Mouse (Mus musculus) hindbrain, embryonic 12.5 days (tissue): ENCODE measurements around the gene Lrr1. TPM values are rescaled to one million over a fixed set of nuclear protein-coding genes. Genes with fewer than 3 reads are reported as not detected.
"Not testable (repeated sequence)": the region's sequence is repeated elsewhere in the genome, so short reads cannot be mapped to it uniquely, and the experiment has no call there.

Source experiments
- ATAC-seq: fragments of 200-750 bp; cut with Nextera tagmentation; 2 replicates; pipeline ENCODE4 v1.8.0; 2017; ENCODE audit warnings: moderate TSS enrichment; ENCODE audit not compliant: low FRiP score
- H3K27ac ChIP-seq: fragments of 300-500 bp; sonication (generic); 2 replicates; pipeline ENCODE4 v1.5.1; 2016; ENCODE audit warnings: mild to moderate bottlenecking
- H3K27me3 ChIP-seq: fragments of 300-500 bp; sonication (generic); 2 replicates; pipeline ENCODE4 v1.6.1; 2016; ENCODE audit warnings: mild to moderate bottlenecking
- H3K36me3 ChIP-seq: fragments of 300-500 bp; sonication (generic); 2 replicates; pipeline ENCODE4 v1.6.1; 2016; ENCODE audit warnings: mild to moderate bottlenecking
- H3K4me1 ChIP-seq: fragments of 300-500 bp; sonication (generic); 2 replicates; pipeline ENCODE4 v1.6.1; 2016
- H3K4me2 ChIP-seq: fragments of 300-500 bp; sonication (generic); replicated peaks from 2 replicates; pipeline ENCODE4 v1.6.1; 2016; ENCODE audit warnings: mild to moderate bottlenecking
- H3K4me3 ChIP-seq: fragments of 300-500 bp; sonication (generic); 2 replicates; pipeline ENCODE4 v1.5.1; 2016; ENCODE audit warnings: mild to moderate bottlenecking
- H3K9ac ChIP-seq: fragments of 300-500 bp; sonication (generic); 2 replicates; pipeline ENCODE4 v1.6.1; 2016; ENCODE audit warnings: mild to moderate bottlenecking, moderate library complexity
- H3K9me3 ChIP-seq: fragments of 300-500 bp; sonication (generic); replicated peaks from 2 replicates; pipeline ENCODE4 v1.6.1; 2016; ENCODE audit warnings: mild to moderate bottlenecking
- WGBS: fragments of 180-500 bp; shearing (Covaris S2); methylation state at CpG from one replicate; pipeline ENCODE4 v1.1.7; 2016; 5-methylcytosine and 5-hydroxymethylcytosine counted together
- polyA plus RNA-seq: library from polyadenylated mRNA; unstranded; fragments of >200 nt; fragmentation: Nextera tagmentation; extraction: Ambion mirVana; gene quantifications from 2 replicates; pipeline ENCODE4 v1.2.1, GENCODE M21; 2016

Lrr1 gene
- polyA plus RNA-seq, 1 experiment from 2014 or later, result 15.0 TPM

GRCm38 (mm10) chr12:69143460-69143859 lies 25.2 kb upstream of the Lrr1 start:
- Histone ChIP-seq H3K4me2 (no peak overlapping the region), H3K4me1 (no peaks in the 10 kb centered on the region), H3K9me3 (no peaks in the 10 kb centered on the region), H3K4me3 (no peak overlapping the region), H3K36me3 (no peaks in the 10 kb centered on the region), H3K9ac (no peak overlapping the region), H3K27ac (no peak overlapping the region), H3K27me3 (no peaks in the 10 kb centered on the region)
- 75% methylated on average over 6 of the region's 6 CpGs for WGBS
- ATAC-seq, result no peak

GRCm38 (mm10) chr12:69147166-69147735 lies 21.4 kb upstream of the Lrr1 start:
- Histone ChIP-seq H3K4me2 (no peak overlapping the region), H3K27me3 (no peaks in the 10 kb centered on the region), H3K27ac (no peak overlapping the region), H3K4me3 (no peak overlapping the region), H3K9me3 (no peaks in the 10 kb centered on the region), H3K36me3 (no peaks in the 10 kb centered on the region), H3K4me1 (no peaks in the 10 kb centered on the region), H3K9ac (no peak overlapping the region)
- ATAC-seq, result no peak
- 96% methylated on average over 5 of the region's 5 CpGs for WGBS

GRCm38 (mm10) chr12:69150049-69150448 lies 18.6 kb upstream of the Lrr1 start:
- H3K27me3 ChIP-seq, result no peaks in the 10 kb centered on the region
- ATAC-seq, result no peak
- no peak overlapping the region for H3K9ac ChIP-seq
- H3K4me1 ChIP-seq, result no peaks in the 10 kb centered on the region
- no peaks in the 10 kb centered on the region for H3K9me3 ChIP-seq
- no peak overlapping the region for H3K4me3 ChIP-seq
- no peak overlapping the region; the same call in 1 of the 2 replicates for H3K4me2 ChIP-seq
- WGBS, result 91% methylated on average over 13 of the region's 13 CpGs
- H3K27ac ChIP-seq, result no peak overlapping the region
- H3K36me3 ChIP-seq, result peaks cover 6% of the 10 kb centered on the region; the same call in 1 of the 2 replicates

- peaks cover 5% of the 10 kb centered on the region for H3K4me1 ChIP-seq
- WGBS, result 89% methylated on average over 2 of the region's 2 CpGs
- H3K4me3 ChIP-seq, result no peak overlapping the region
- H3K27me3 ChIP-seq, result no peaks in the 10 kb centered on the region
- peaks cover 21% of the 10 kb centered on the region for H3K36me3 ChIP-seq
- no peak for ATAC-seq
- no peak overlapping the region for H3K9ac ChIP-seq
- no peak overlapping the region for H3K27ac ChIP-seq
- H3K4me2 ChIP-seq, result no peak overlapping the region
- H3K9me3 ChIP-seq, result no peaks in the 10 kb centered on the region
Observed at GRCm38 (mm10) chr12:69155923-69156322, 12.7 kb upstream of the Lrr1 start.

- H3K4me2 ChIP-seq, result no peak overlapping the region
- no peaks in the 10 kb centered on the region for H3K9me3 ChIP-seq
- no peak for ATAC-seq
- WGBS, result 86% methylated on average over 4 of the region's 4 CpGs
- H3K27ac ChIP-seq, result no peak overlapping the region
- no peaks in the 10 kb centered on the region for H3K27me3 ChIP-seq
- H3K9ac ChIP-seq, result no peak overlapping the region
- H3K4me3 ChIP-seq, result no peak overlapping the region
- H3K36me3 ChIP-seq, result peaks cover 21% of the 10 kb centered on the region
- peaks cover 5% of the 10 kb centered on the region for H3K4me1 ChIP-seq
Observed at GRCm38 (mm10) chr12:69156436-69156835, 12.2 kb upstream of the Lrr1 start.

GRCm38 (mm10) chr12:69157107-69157506 lies 11.5 kb upstream of the Lrr1 start:
- Histone ChIP-seq H3K4me2 (no peak overlapping the region), H3K27me3 (no peaks in the 10 kb centered on the region), H3K4me3 (no peak overlapping the region), H3K36me3 (peaks cover 21% of the 10 kb centered on the region), H3K4me1 (peaks cover 5% of the 10 kb centered on the region), H3K27ac (no peak overlapping the region), H3K9ac (no peak overlapping the region), H3K9me3 (no peaks in the 10 kb centered on the region)
- 97% methylated on average over 2 of the region's 2 CpGs for WGBS
- ATAC-seq, result no peak

- Histone ChIP-seq H3K4me1 (peaks cover 5% of the 10 kb centered on the region), H3K9me3 (no peaks in the 10 kb centered on the region), H3K4me2 (peak overlapping the region; percentile 62), H3K27ac (peak overlapping the region; percentile 95), H3K4me3 (peak overlapping the region; percentile 73), H3K9ac (peak overlapping the region; percentile 77), H3K27me3 (no peaks in the 10 kb centered on the region), H3K36me3 (peaks cover 21% of the 10 kb centered on the region)
- WGBS, result under 1% methylated on average over 19 of the region's 19 CpGs
- ATAC-seq, result peak; percentile 27; the same call in 1 of the 2 replicates
Observed at GRCm38 (mm10) chr12:69158366-69158764, 10.2 kb upstream of the Lrr1 start.

- H3K9ac ChIP-seq, result peak within 1 kb of the TSS; percentile 77
- H3K4me1 ChIP-seq, H3K9me3 ChIP-seq, H3K27me3 ChIP-seq: not testable (repeated sequence)
- H3K4me3 ChIP-seq, result peak within 1 kb of the TSS; percentile 73
- peak; percentile 99 for ATAC-seq
- WGBS, result under 1% methylated on average over 59 of the region's 68 CpGs
- H3K36me3 ChIP-seq, result peaks cover 20% of the 10 kb centered on the region
- peak within 1 kb of the TSS; percentile 62 for H3K4me2 ChIP-seq
- H3K27ac ChIP-seq, result peak within 1 kb of the TSS; percentile 95
Observed at GRCm38 (mm10) chr12:69158765-69159577, 9.6 kb upstream of the Lrr1 start, which contains the start of gene Rps29. Rps29 (minus strand) TSS chr12:69159186.

GRCm38 (mm10) chr12:69159578-69159940 lies 9.1 kb upstream of the Lrr1 start:
- no peak for ATAC-seq
- Histone ChIP-seq H3K9ac (no peak overlapping the region), H3K4me3 (no peak overlapping the region), H3K4me2 (no peak overlapping the region; the same call in 1 of the 2 replicates), H3K4me1 (peaks cover 5% of the 10 kb centered on the region), H3K27ac (no peak overlapping the region), H3K36me3 (peaks cover 16% of the 10 kb centered on the region), H3K27me3 (no peaks in the 10 kb centered on the region), H3K9me3 (no peaks in the 10 kb centered on the region)
- WGBS, result 6% methylated on average over 9 of the region's 9 CpGs

GRCm38 (mm10) chr12:69160677-69161076 lies 7.9 kb upstream of the Lrr1 start:
- peaks cover 16% of the 10 kb centered on the region for H3K36me3 ChIP-seq
- not testable (repeated sequence) for ATAC-seq, H3K27ac ChIP-seq, H3K27me3 ChIP-seq, H3K9me3 ChIP-seq, H3K4me1 ChIP-seq, H3K9ac ChIP-seq, H3K4me3 ChIP-seq, H3K4me2 ChIP-seq
- WGBS, result 83% methylated on average over 2 of the region's 2 CpGs

- H3K4me3 ChIP-seq, H3K4me1 ChIP-seq, ATAC-seq, H3K9me3 ChIP-seq, H3K9ac ChIP-seq, H3K27ac ChIP-seq, H3K4me2 ChIP-seq, H3K36me3 ChIP-seq, H3K27me3 ChIP-seq: not testable (repeated sequence)
- WGBS, result 87% methylated on average over 4 of the region's 4 CpGs
Observed at GRCm38 (mm10) chr12:69163586-69163985, 5.0 kb upstream of the Lrr1 start.

- Histone ChIP-seq H3K36me3 (no peaks in the 10 kb centered on the region), H3K27me3 (no peaks in the 10 kb centered on the region), H3K27ac (no peak overlapping the region), H3K4me3 (no peak overlapping the region), H3K9me3 (no peaks in the 10 kb centered on the region), H3K4me1 (peaks cover 10% of the 10 kb centered on the region), H3K9ac (no peak overlapping the region), H3K4me2 (no peak overlapping the region)
- 59% methylated on average over 3 of the region's 3 CpGs for WGBS
- ATAC-seq, result no peak
Observed at GRCm38 (mm10) chr12:69164904-69165303, 3.7 kb upstream of the Lrr1 start.
